Mouse (Mus musculus): ENCODE data around the gene Cdca8. TPM values are rescaled to one million over a fixed set of nuclear protein-coding genes. Genes with fewer than 3 reads are reported as not detected.
A peak's percentile ranks its signal among the peaks of the same experiment; 100 is the strongest.

The Cdca8 gene
- total and polyA plus RNA-seq, 2 experiments from 2014 or later, result 6.3 to 14.8 TPM

DNA sequence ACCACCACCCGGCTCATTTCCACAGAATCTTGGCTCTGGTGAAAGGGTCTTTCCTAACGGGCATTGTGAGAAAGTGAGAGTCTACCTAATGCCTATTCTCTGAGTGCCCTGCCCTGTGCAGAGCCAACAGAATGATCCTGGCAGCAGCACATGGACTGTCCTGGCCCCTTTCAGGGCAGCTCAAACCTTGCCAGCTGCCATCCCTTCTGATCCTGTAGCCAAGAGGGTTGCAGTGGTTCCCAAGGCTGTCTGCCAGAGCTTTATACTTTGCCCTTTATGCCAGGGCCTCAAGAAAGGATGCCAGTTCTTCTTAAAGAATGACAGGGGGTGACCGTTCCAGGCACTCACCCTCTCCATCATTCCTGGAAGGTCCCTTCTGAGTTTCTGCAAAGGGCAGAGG lies 10.4 kb upstream of the Cdca8 start:
- 69% methylated on average over 3 of the region's 3 CpGs for WGBS
- no peak for TF ChIP-seq CTCF (IDR thresholded peaks at IDR 0.05)

DNA sequence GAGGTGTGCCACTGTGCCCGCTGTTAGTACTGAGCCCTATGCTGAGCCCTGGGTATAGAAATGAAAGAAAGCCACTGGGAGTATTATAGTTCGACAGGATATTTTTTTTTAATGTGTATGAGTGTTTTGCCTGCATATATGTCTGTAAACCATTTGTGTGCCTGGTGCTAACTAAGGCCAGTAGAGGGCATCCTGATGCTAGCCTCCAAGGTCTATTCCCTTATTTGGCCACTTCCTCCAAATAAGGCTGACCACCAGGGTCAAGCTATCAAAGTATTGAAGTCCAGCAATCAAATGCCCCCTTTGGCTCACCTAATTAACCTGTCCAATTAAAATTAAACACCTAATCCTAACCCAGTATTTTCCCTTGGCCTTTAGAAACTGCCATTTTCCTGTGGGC lies 5.8 kb upstream of the Cdca8 start:
- peak; percentile 21 for DNase-seq (ENCODE audit: low spot score)
- WGBS, result 61% methylated on average over 2 of the region's 2 CpGs
- TF ChIP-seq CTCF (IDR thresholded peaks at IDR 0.05), result peak; percentile 74

More for the DNA sequence above, 10.4 kb upstream of the Cdca8 start:
- H3K27me3 ChIP-seq (ENCODE audit: insufficient read depth, low read length), result no peaks in the 10 kb centered on the region
- no peak overlapping the region for H3K9ac ChIP-seq (replicated peaks; ENCODE audit: low read length, poor library complexity, severe bottlenecking)
- DNase-seq (ENCODE audit: low spot score), result peak; percentile 64
- ATAC-seq (ENCODE audit: low FRiP score), result no peak
- no peaks in the 10 kb centered on the region for H3K36me3 ChIP-seq (ENCODE audit: insufficient read depth, low read length)
- no peaks in the 10 kb centered on the region for H3K9me3 ChIP-seq (ENCODE audit: low read length)
- no peak overlapping the region for H3K4me2 ChIP-seq (ENCODE audit: low read depth, low read length, poor library complexity, severe bottlenecking)
- no peaks in the 10 kb centered on the region for H3K4me1 ChIP-seq (ENCODE audit: insufficient read depth, low read length)
- H3K27ac ChIP-seq (ENCODE audit: low read depth, low read length), result no peak overlapping the region
- no peak overlapping the region for H3K4me3 ChIP-seq (ENCODE audit: low read depth, low read length)

GRCm38 (mm10) chr4:124943781-124944180 lies 4.7 kb upstream of the Cdca8 start:
- ATAC-seq (ENCODE audit: low FRiP score), result no peak
- TF ChIP-seq CTCF (IDR thresholded peaks at IDR 0.05), result no peak
- 88% methylated on average over 5 of the region's 5 CpGs for WGBS

More for the DNA sequence above, 5.8 kb upstream of the Cdca8 start:
- Histone ChIP-seq H3K27ac (ENCODE audit: low read depth, low read length) (no peak overlapping the region), H3K4me1 (ENCODE audit: insufficient read depth, low read length) (no peaks in the 10 kb centered on the region), H3K27me3 (ENCODE audit: insufficient read depth, low read length) (no peaks in the 10 kb centered on the region), H3K36me3 (ENCODE audit: insufficient read depth, low read length) (peaks cover 14% of the 10 kb centered on the region), H3K4me3 (ENCODE audit: low read depth, low read length) (no peak overlapping the region), H3K9ac (replicated peaks; ENCODE audit: low read length, poor library complexity, severe bottlenecking) (no peak overlapping the region), H3K4me2 (ENCODE audit: low read depth, low read length, poor library complexity, severe bottlenecking) (no peak overlapping the region), H3K9me3 (ENCODE audit: low read length) (no peaks in the 10 kb centered on the region)
- ATAC-seq (ENCODE audit: low FRiP score), result no peak

GRCm38 (mm10) chr4:124943022-124943421 lies 3.9 kb upstream of the Cdca8 start:
- Histone ChIP-seq H3K9me3 (ENCODE audit: low read length) (no peaks in the 10 kb centered on the region), H3K27me3 (ENCODE audit: insufficient read depth, low read length) (no peaks in the 10 kb centered on the region), H3K4me1 (ENCODE audit: insufficient read depth, low read length) (no peaks in the 10 kb centered on the region), H3K9ac (replicated peaks; ENCODE audit: low read length, poor library complexity, severe bottlenecking) (no peak overlapping the region), H3K36me3 (ENCODE audit: insufficient read depth, low read length) (peaks cover 18% of the 10 kb centered on the region), H3K4me3 (ENCODE audit: low read depth, low read length) (no peak overlapping the region), H3K27ac (ENCODE audit: low read depth, low read length) (no peak overlapping the region), H3K4me2 (ENCODE audit: low read depth, low read length, poor library complexity, severe bottlenecking) (no peak overlapping the region)
- 9% methylated on average over 4 of the region's 4 CpGs for WGBS
- TF ChIP-seq CTCF (IDR thresholded peaks at IDR 0.05), result peak; percentile 97
- DNase-seq (ENCODE audit: low spot score), result peak; percentile 80
- no peak for ATAC-seq (ENCODE audit: low FRiP score)

More at GRCm38 (mm10) chr4:124943781-124944180, 4.7 kb upstream of the Cdca8 start:
- no peaks in the 10 kb centered on the region for H3K4me1 ChIP-seq (ENCODE audit: insufficient read depth, low read length)
- no peak overlapping the region for H3K4me3 ChIP-seq (ENCODE audit: low read depth, low read length)
- no peaks in the 10 kb centered on the region for H3K27me3 ChIP-seq (ENCODE audit: insufficient read depth, low read length)
- H3K36me3 ChIP-seq (ENCODE audit: insufficient read depth, low read length), result peaks cover 18% of the 10 kb centered on the region
- H3K9ac ChIP-seq (replicated peaks; ENCODE audit: low read length, poor library complexity, severe bottlenecking), result no peak overlapping the region
- H3K4me2 ChIP-seq (ENCODE audit: low read depth, low read length, poor library complexity, severe bottlenecking), result no peak overlapping the region
- H3K9me3 ChIP-seq (ENCODE audit: low read length), result no peaks in the 10 kb centered on the region
- DNase-seq (ENCODE audit: low spot score), result no peak
- no peak overlapping the region for H3K27ac ChIP-seq (ENCODE audit: low read depth, low read length)

GRCm38 (mm10) chr4:124936613-124937471 lies 2.3 kb downstream of the Cdca8 start, which contains the start of gene 9930104L06Rik:
9930104L06Rik (plus strand) TSS chr4:124937048.
- Histone ChIP-seq H3K36me3 (ENCODE audit: insufficient read depth, low read length) (0 out of 2 replicates have a peak, but pooled peaks cover 8% of the 10 kb centered on the region), H3K9ac (replicated peaks; ENCODE audit: low read length, poor library complexity, severe bottlenecking) (peak within 1 kb of the TSS; percentile 56), H3K4me3 (ENCODE audit: low read depth, low read length) (peak within 1 kb of the TSS; percentile 58), H3K9me3 (ENCODE audit: low read length) (no peaks in the 10 kb centered on the region), H3K27ac (ENCODE audit: low read depth, low read length) (no peak within 1 kb of the TSS), H3K4me2 (ENCODE audit: low read depth, low read length, poor library complexity, severe bottlenecking) (peak within 1 kb of the TSS; percentile 91), H3K4me1 (ENCODE audit: insufficient read depth, low read length) (peaks cover 3% of the 10 kb centered on the region), H3K27me3 (ENCODE audit: insufficient read depth, low read length) (no peaks in the 10 kb centered on the region)
- ATAC-seq (ENCODE audit: low FRiP score) (peak; percentile 99), DNase-seq (ENCODE audit: low spot score) (peak; percentile 99)
- TF ChIP-seq CTCF (IDR thresholded peaks at IDR 0.05), result no peak
- under 1% methylated on average over 52 of the region's 52 CpGs for WGBS

- no peak overlapping the region for H3K27ac ChIP-seq (ENCODE audit: low read depth, low read length)
- H3K36me3 ChIP-seq (ENCODE audit: insufficient read depth, low read length), result peaks cover 3% of the 10 kb centered on the region; the same call in 1 of the 2 replicates
- H3K4me1 ChIP-seq (ENCODE audit: insufficient read depth, low read length), result no peaks in the 10 kb centered on the region
- no peak for ATAC-seq (ENCODE audit: low FRiP score)
- no peak for DNase-seq (ENCODE audit: low spot score)
- no peaks in the 10 kb centered on the region for H3K27me3 ChIP-seq (ENCODE audit: insufficient read depth, low read length)
- H3K9me3 ChIP-seq (ENCODE audit: low read length), result no peaks in the 10 kb centered on the region
- no peak overlapping the region for H3K4me3 ChIP-seq (ENCODE audit: low read depth, low read length)
- H3K4me2 ChIP-seq (ENCODE audit: low read depth, low read length, poor library complexity, severe bottlenecking), result no peak overlapping the region
- 95% methylated on average over 5 of the region's 5 CpGs for WGBS
- TF ChIP-seq CTCF (IDR thresholded peaks at IDR 0.05), result no peak
- H3K9ac ChIP-seq (replicated peaks; ENCODE audit: low read length, poor library complexity, severe bottlenecking), result no peak overlapping the region
Observed at GRCm38 (mm10) chr4:124928102-124928501, 11.0 kb downstream of the Cdca8 start.
